Mouse (Mus musculus) G1E-ER4 (cell line): ENCODE measurements around the gene Zic4. TPM values are rescaled to one million over a fixed set of nuclear protein-coding genes. Genes with fewer than 3 reads are reported as not detected.

ENCODE experiments used
- GATA1 ChIP-seq: IDR thresholded peaks from one replicate; pipeline ENCODE4 v1.8.0; 2012; ENCODE audit warnings: low read length, inconsistent platforms
- polyA plus RNA-seq: library from polyadenylated mRNA; stranded (reverse); fragments of >175 nt; gene quantifications from 2 replicates; pipeline ENCODE4 v1.2.3, GENCODE M21; 2012

Zic4 gene
- polyA plus RNA-seq: not detected in 2 replicates

GRCm38 (mm10) chr9:91361856-91362601 is at the start of gene Zic4:
TSS of gene Zic4 (plus strand) at chr9:91362413.
- no peak for TF ChIP-seq GATA1

- no peak for TF ChIP-seq GATA1
Measured at GRCm38 (mm10) chr9:91347591-91347990, 14.6 kb upstream of the Zic4 start.

- TF ChIP-seq GATA1: no peak
Measured at GRCm38 (mm10) chr9:91348746-91349145, 13.5 kb upstream of the Zic4 start.

- TF ChIP-seq GATA1: no peak
Measured at GRCm38 (mm10) chr9:91350211-91350791, 11.9 kb upstream of the Zic4 start.

GRCm38 (mm10) chr9:91350861-91351291 is 11.3 kb upstream of the Zic4 start:
- TF ChIP-seq GATA1: no peak

GRCm38 (mm10) chr9:91351361-91351760 is 10.9 kb upstream of the Zic4 start:
- TF ChIP-seq GATA1: no peak

GRCm38 (mm10) chr9:91351961-91352411 is 10.2 kb upstream of the Zic4 start:
- TF ChIP-seq GATA1: no peak

GRCm38 (mm10) chr9:91352786-91353185 is 9.4 kb upstream of the Zic4 start:
- no peak for TF ChIP-seq GATA1

- TF ChIP-seq GATA1: no peak
Measured at GRCm38 (mm10) chr9:91353551-91354433, 8.4 kb upstream of the Zic4 start.

- no peak for TF ChIP-seq GATA1
Measured at GRCm38 (mm10) chr9:91354434-91355269, 7.6 kb upstream of the Zic4 start.

- TF ChIP-seq GATA1: no peak
Measured at GRCm38 (mm10) chr9:91355270-91355589, 7.0 kb upstream of the Zic4 start.

GRCm38 (mm10) chr9:91355629-91356352 is 6.4 kb upstream of the Zic4 start:
- TF ChIP-seq GATA1: no peak

GRCm38 (mm10) chr9:91356353-91356740 is 5.9 kb upstream of the Zic4 start:
- TF ChIP-seq GATA1: no peak

- no peak for TF ChIP-seq GATA1
Measured at GRCm38 (mm10) chr9:91357321-91357720, 4.9 kb upstream of the Zic4 start.

- no peak for TF ChIP-seq GATA1
Measured at GRCm38 (mm10) chr9:91358851-91359687, 3.1 kb upstream of the Zic4 start.
